Mouse (Mus musculus) C2C12 (cell line): ENCODE results near the gene Ost4.

Experiments
- CTCF ChIP-seq: IDR thresholded peaks from one replicate; pipeline ENCODE4 v1.5.1; 2011; ENCODE audit not compliant: control insufficient read depth, insufficient read depth, insufficient read length
- FOSL1 ChIP-seq: IDR thresholded peaks from one replicate; pipeline ENCODE4 v1.8.0; 2011; ENCODE audit warnings: mild to moderate bottlenecking, low read length; ENCODE audit not compliant: poor library complexity, insufficient read depth, severe bottlenecking
- MAX ChIP-seq: IDR thresholded peaks from one replicate; pipeline ENCODE4 v1.6.1; 2011; ENCODE audit warnings: mild to moderate bottlenecking, control low read depth
- USF1 ChIP-seq: IDR thresholded peaks from one replicate; pipeline ENCODE4 v1.6.1; 2011; ENCODE audit warnings: low read depth, mild to moderate bottlenecking, control low read depth, moderate library complexity

DNA sequence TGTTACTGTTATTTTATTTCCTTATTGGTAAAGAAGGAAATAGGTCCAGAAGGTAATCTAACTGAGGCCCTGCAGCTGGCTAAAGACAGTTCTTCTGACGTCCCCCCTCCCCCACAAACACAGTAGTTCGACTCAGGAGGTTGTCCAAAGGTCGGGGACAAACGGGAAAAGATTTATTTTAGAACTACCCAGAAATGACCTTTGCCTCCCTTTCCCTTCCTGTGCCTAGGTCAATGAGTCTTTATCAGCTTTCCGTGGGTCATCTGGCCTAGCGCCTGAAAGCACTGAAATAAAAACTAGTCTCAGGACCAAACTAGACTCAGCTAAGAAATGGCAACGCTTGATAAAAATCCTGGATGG lies 1.7 kb upstream of the Ost4 start:
- TF ChIP-seq CTCF = no peak
- no peak for TF ChIP-seq USF1
- no peak for TF ChIP-seq MAX
- TF ChIP-seq FOSL1 = no peak
